Mouse (Mus musculus) pancreas, adult 10 weeks (tissue): Measurements from ENCODE around the gene Map3k15. TPM values are rescaled to one million over a fixed set of nuclear protein-coding genes. Genes with fewer than 3 reads are reported as not detected.

ENCODE experiments used
- polyA plus RNA-seq: library from polyadenylated mRNA; stranded (reverse); fragments of 350-450 nt; fragmentation: Illumina TruSeq; extraction: RNeasy Lipid Tissue Mini Kit (QIAGEN cat#74804); gene quantifications from one replicate; pipeline ENCODE4 v1.2.3, GENCODE M21; 2015; ENCODE audit warnings: low read depth, low replicate concordance; ENCODE audit not compliant: insufficient read depth

Map3k15 gene
- 6.8 TPM for polyA plus RNA-seq

DNA sequence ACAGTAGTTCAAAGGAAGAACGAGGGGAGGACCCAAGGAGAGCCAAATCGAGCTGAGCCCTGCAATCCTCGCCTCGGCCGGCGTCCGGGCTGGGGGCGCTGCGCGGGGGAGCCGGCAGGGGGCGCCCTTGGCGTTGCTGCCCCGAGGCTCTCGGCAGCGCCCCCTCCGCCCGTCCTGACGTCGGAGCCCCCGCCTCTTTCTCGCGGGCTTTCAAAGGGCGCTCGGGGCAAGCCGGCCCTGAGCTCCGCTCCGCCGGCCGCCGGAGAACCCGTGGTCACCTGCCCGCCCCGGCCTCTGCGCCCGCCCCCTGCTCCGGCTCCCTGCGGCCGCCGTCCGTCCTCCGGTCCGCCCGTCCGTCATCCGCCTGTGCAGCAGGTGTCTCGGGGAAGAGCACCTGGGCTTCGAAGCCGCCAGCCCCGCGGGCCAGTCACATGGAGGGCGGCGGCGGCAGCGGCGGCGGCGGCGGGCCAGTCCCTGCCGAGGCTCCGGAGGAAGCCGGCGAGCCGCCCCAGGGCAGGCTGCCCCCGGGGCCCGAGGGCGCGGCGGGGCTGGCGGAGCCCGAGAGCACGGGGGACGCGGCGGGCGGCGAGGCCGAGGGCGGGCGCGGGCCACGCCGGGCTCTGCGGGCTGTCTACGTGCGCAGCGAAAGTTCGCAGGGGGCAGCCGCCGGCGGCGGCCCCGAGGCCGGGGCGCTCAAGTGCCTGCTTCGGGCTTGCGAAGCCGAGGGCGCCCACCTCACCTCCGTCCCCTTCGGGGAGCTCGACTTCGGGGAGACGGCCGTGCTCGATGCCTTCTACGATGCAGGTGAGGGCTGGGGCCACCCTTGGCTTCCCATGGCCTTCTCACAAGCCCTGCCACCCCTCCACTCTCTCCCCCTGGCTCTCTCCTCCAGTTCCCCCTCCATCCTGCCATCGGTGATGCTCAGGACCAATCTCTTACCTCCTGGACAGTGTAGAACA, at the start of gene Map3k15:
Gene Map3k15 (plus strand): TSS at position 432 of the 959 bp plus-strand sequence.

GRCm38 (mm10) chrX:160137861-160138717, 149.9 kb downstream of the Map3k15 start, which contains the start of gene Pdha1:
Pdha1 (minus strand) TSS chrX:160138413.

Other genes starting within 250 kb of the Map3k15 start
- 23.4 TPM for gene Pdha1, start 150.0 kb downstream of the Map3k15 start, polyA plus RNA-seq